Mouse (Mus musculus) stomach, postnatal 0 days (tissue): ENCODE data around the gene Socs7. TPM values are rescaled to one million over a fixed set of nuclear protein-coding genes. Genes with fewer than 3 reads are reported as not detected.

Source experiments
- ATAC-seq: fragments of 200-750 bp; cut with Nextera tagmentation; 2 replicates; pipeline ENCODE4 v1.8.0; 2017; ENCODE audit not compliant: low FRiP score, low TSS enrichment
- DNase-seq: peaks from one replicate; pipeline ENCODE4 v3.0.0-alpha.2; 2016; ENCODE audit warnings: low spot score
- H3K27ac ChIP-seq: fragments of 300-500 bp; sonication (generic); replicated peaks from 2 replicates; pipeline ENCODE4 v1.5.1; 2014; ENCODE audit warnings: mild to moderate bottlenecking, control low read depth
- H3K27me3 ChIP-seq: fragments of 300-500 bp; sonication (generic); 2 replicates; pipeline ENCODE4 v1.6.1; 2014; ENCODE audit warnings: low read length; ENCODE audit not compliant: control insufficient read depth, insufficient read depth
- H3K36me3 ChIP-seq: fragments of 300-500 bp; sonication (generic); 2 replicates; pipeline ENCODE4 v1.6.1; 2014; ENCODE audit warnings: low read length, mixed read lengths; ENCODE audit not compliant: control insufficient read depth, insufficient read depth
- H3K4me1 ChIP-seq: fragments of 300-500 bp; sonication (generic); replicated peaks from 2 replicates; pipeline ENCODE4 v1.6.1; 2014; ENCODE audit warnings: antibody characterized with exemption; ENCODE audit not compliant: control insufficient read depth, insufficient read depth
- H3K4me2 ChIP-seq: fragments of 300-500 bp; sonication (generic); replicated peaks from 2 replicates; pipeline ENCODE4 v1.6.1; 2014; ENCODE audit warnings: low read depth, mild to moderate bottlenecking, control low read depth, moderate library complexity
- H3K4me3 ChIP-seq: fragments of 300-500 bp; sonication (generic); 2 replicates; pipeline ENCODE4 v1.5.1; 2014; ENCODE audit warnings: low read depth, low read length, control low read depth
- H3K9ac ChIP-seq: fragments of 300-500 bp; sonication (generic); 2 replicates; pipeline ENCODE4 v1.6.1; 2014; ENCODE audit warnings: mild to moderate bottlenecking, low read length, control low read depth, mixed read lengths
- H3K9me3 ChIP-seq: fragments of 300-500 bp; sonication (generic); 2 replicates; pipeline ENCODE4 v1.6.1; 2016; ENCODE audit warnings: low read length; ENCODE audit not compliant: control insufficient read depth
- CTCF ChIP-seq: IDR thresholded peaks from 2 replicates; pipeline ENCODE4 v1.5.1; 2016; ENCODE audit warnings: antibody characterized with exemption, low read depth, mild to moderate bottlenecking, moderate library complexity
- EP300 ChIP-seq: optimal IDR thresholded peaks from 2 replicates; pipeline ENCODE3; 2016; ENCODE audit warnings: antibody characterized with exemption
- WGBS: fragments of 180-500 bp; shearing (Covaris S2); extraction: QIAGEN DNeasy Blood & Tissue Kit; methylation state at CpG from one replicate; pipeline ENCODE4 v1.1.7; 2014; 5-methylcytosine and 5-hydroxymethylcytosine counted together
- polyA plus RNA-seq: library from polyadenylated mRNA; unstranded; fragments of >200 nt; fragmentation: Nextera tagmentation; extraction: Ambion mirVana; gene quantifications from 2 replicates; pipeline ENCODE4 v1.2.1, GENCODE M21; 2015

Socs7 gene
- polyA plus RNA-seq, 1 experiment from 2014 or later = 1.3 TPM

- Histone ChIP-seq H3K4me1 (no peaks in the 10 kb centered on the region), H3K4me2 (no peak overlapping the region), H3K27ac (no peak overlapping the region), H3K36me3 (peaks cover 22% of the 10 kb centered on the region), H3K27me3 (no peaks in the 10 kb centered on the region), H3K9me3 (no peaks in the 10 kb centered on the region), H3K4me3 (no peak overlapping the region), H3K9ac (no peak overlapping the region)
- ATAC-seq (0 out of 2 replicates have a peak, but pooled peaks have one; percentile 51), DNase-seq (no peak)
- TF ChIP-seq EP300 (no peak), CTCF (no peak)
- WGBS = 93% methylated on average over 2 of the region's 2 CpGs
Measured at GRCm38 (mm10) chr11:97387811-97388210, 25.5 kb downstream of the Socs7 start.

DNA sequence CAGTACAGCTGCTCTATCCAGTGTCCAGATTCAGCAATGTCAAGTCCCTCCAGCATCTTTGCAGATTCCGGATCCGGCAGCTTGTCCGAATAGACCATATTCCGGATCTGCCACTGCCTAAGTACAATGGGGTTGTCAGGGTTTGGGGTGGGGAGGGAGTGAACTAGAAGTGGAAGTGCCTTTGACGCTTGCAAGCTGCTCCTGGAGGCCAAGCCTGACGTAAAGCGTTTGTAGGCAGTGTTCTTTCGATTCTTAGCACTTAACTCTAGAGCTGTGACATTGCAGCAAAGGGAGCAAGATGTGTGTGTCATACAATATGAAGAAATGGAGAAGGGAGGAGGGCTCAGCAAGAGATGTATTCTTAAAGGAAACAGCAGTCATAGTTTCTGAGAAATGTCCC is 26.8 kb downstream of the Socs7 start:
- DNase-seq (no peak), ATAC-seq (no peak)
- H3K4me3 ChIP-seq = no peak overlapping the region
- H3K9ac ChIP-seq = no peak overlapping the region
- H3K27me3 ChIP-seq = no peaks in the 10 kb centered on the region
- no peaks in the 10 kb centered on the region for H3K4me1 ChIP-seq
- WGBS = 84% methylated on average over 8 of the region's 8 CpGs
- no peak overlapping the region for H3K4me2 ChIP-seq
- H3K36me3 ChIP-seq = peaks cover 25% of the 10 kb centered on the region
- H3K27ac ChIP-seq = no peak overlapping the region
- no peak for TF ChIP-seq CTCF
- no peaks in the 10 kb centered on the region for H3K9me3 ChIP-seq

DNA sequence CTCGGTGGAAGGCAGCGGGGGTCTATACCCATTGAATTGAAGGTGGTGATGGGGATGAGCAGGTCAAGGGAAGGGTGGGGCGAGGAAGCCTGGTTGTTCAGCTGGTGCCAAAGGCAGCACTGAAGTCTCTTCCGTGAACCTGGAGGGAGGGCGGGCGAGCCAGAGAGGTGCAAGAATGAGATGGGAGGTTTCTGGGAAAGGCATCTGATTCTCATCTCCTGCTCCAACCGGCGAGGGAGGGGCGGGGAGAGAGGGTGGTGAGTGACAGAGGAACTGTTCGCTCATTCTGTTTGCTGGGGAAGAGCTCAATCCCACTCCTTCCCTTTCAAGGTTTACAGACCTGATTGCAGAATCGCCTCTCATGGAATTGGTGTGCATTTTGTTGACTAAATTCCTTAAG is 31.3 kb downstream of the Socs7 start:
- no peak for ATAC-seq
- Histone ChIP-seq H3K9ac (no peak overlapping the region), H3K4me1 (no peaks in the 10 kb centered on the region), H3K36me3 (peaks cover 25% of the 10 kb centered on the region), H3K27ac (no peak overlapping the region), H3K27me3 (no peaks in the 10 kb centered on the region), H3K9me3 (no peaks in the 10 kb centered on the region), H3K4me2 (no peak overlapping the region), H3K4me3 (no peak overlapping the region)
- no peak for TF ChIP-seq EP300
- TF ChIP-seq CTCF = no peak
- no peak for DNase-seq
- 64% methylated on average over 11 of the region's 11 CpGs for WGBS

- WGBS = 74% methylated on average over 11 of the region's 11 CpGs
- ATAC-seq (no peak), DNase-seq (no peak)
- TF ChIP-seq CTCF (no peak), EP300 (no peak)
- no peak overlapping the region for H3K4me2 ChIP-seq
- no peaks in the 10 kb centered on the region for H3K9me3 ChIP-seq
- no peaks in the 10 kb centered on the region for H3K4me1 ChIP-seq
- H3K9ac ChIP-seq = no peak overlapping the region
- no peak overlapping the region for H3K4me3 ChIP-seq
- H3K36me3 ChIP-seq = peaks cover 23% of the 10 kb centered on the region
- no peak overlapping the region for H3K27ac ChIP-seq
- H3K27me3 ChIP-seq = no peaks in the 10 kb centered on the region
Measured at GRCm38 (mm10) chr11:97394146-97394545, 31.8 kb downstream of the Socs7 start.

DNA sequence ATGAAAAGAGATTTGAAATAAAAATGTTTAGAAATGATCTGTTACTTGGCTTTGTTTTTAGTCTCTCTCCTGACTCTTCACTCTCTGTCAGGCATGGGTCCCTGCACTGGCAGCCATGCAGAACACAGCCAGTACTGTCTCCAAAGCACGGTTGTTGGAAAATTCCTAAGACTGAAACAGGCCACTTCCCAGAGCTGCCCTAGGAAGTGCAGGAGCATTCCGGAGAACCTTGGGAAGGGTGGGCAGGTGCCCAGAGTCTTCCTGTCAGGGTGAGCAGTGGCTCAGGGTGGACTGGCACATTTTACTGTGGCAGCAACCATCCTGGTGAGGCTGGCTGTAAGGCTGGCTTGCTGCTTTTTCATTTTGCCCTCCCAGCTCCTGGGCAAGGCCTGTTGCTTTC is 36.2 kb downstream of the Socs7 start:
- Histone ChIP-seq H3K27me3 (no peaks in the 10 kb centered on the region), H3K4me3 (no peak overlapping the region), H3K9me3 (no peaks in the 10 kb centered on the region), H3K9ac (no peak overlapping the region), H3K4me1 (no peaks in the 10 kb centered on the region), H3K36me3 (no peaks in the 10 kb centered on the region; the same call in 1 of the 2 replicates), H3K4me2 (no peak overlapping the region), H3K27ac (no peak overlapping the region)
- WGBS = 73% methylated on average over 2 of the region's 2 CpGs
- TF ChIP-seq CTCF = no peak
- no peak for TF ChIP-seq EP300
- ATAC-seq (no peak), DNase-seq (no peak)

DNA sequence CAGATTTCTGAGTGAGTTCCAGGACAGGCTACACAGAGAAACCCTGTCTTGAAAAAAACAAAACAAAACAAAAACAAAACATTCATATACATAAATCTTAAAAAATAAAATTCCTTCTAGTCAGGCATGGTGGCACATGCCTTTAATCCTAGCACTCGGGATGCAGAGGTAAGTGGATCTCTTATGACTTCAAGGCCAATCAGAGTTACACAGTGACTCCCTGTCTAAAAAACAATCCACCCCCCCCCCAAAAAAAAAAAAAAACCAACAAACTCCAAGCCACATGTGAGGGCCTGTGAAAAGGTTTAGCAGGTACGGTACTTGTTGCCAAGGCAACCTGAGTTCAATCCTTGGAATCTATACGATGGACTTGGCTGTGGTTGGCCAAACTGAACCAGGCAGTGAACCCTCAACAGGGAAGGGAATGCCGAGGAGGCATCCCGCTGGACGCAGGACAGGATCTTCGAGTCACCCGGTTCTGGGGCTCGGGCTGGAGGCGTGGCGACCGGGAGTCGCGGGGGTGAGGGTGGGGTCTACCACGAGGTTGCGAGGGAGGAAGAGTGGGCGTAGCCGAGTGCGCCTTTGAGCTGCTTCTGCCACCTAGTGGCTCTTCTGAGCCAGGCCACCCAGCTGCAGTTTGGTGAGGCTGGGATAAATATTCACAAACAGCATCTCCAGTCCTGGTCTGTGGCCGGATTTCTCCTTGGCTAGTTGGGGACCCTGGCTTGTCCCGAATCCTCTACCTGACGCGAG is 37.8 kb downstream of the Socs7 start:
- H3K4me2 ChIP-seq = peak overlapping the region; percentile 42
- H3K4me3 ChIP-seq = 0 out of 2 replicates have a peak overlapping the region, but pooled peaks have one; percentile 10
- peaks cover 5% of the 10 kb centered on the region for H3K4me1 ChIP-seq
- H3K27me3 ChIP-seq = no peaks in the 10 kb centered on the region
- H3K9ac ChIP-seq = no peak overlapping the region
- ATAC-seq (peak; percentile 77), DNase-seq (peak; percentile 87)
- TF ChIP-seq CTCF (peak; percentile 96), EP300 (no peak)
- no peak overlapping the region for H3K27ac ChIP-seq
- 3% methylated on average over 23 of the region's 23 CpGs for WGBS
- H3K36me3 ChIP-seq = no peaks in the 10 kb centered on the region
- no peaks in the 10 kb centered on the region for H3K9me3 ChIP-seq
